Mouse (Mus musculus) limb, embryonic 13.5 days (tissue): ENCODE results near the gene Ap1g2. TPM values are rescaled to one million over a fixed set of nuclear protein-coding genes. Genes with fewer than 3 reads are reported as not detected.
A peak's percentile ranks its signal among the peaks of the same experiment; 100 is the strongest.

Experiments used
- ATAC-seq: fragments of 200-750 bp; cut with Nextera tagmentation; 2 replicates; pipeline ENCODE4 v1.8.0; 2017; ENCODE audit warnings: low read depth, moderate number of reproducible peaks, moderate TSS enrichment; ENCODE audit not compliant: low FRiP score
- H3K27ac ChIP-seq: fragments of 300-500 bp; sonication (generic); 2 replicates; pipeline ENCODE4 v1.5.1; 2015; ENCODE audit warnings: inconsistent platforms, mild to moderate bottlenecking, moderate library complexity
- H3K27me3 ChIP-seq: fragments of 300-500 bp; sonication (generic); 2 replicates; pipeline ENCODE4 v1.6.1; 2015; ENCODE audit warnings: mild to moderate bottlenecking, inconsistent platforms
- H3K36me3 ChIP-seq: fragments of 300-500 bp; sonication (generic); 2 replicates; pipeline ENCODE4 v1.6.1; 2015; ENCODE audit warnings: inconsistent platforms, mild to moderate bottlenecking, moderate library complexity
- H3K4me1 ChIP-seq: fragments of 300-500 bp; sonication (generic); 2 replicates; pipeline ENCODE4 v1.6.1; 2015; ENCODE audit warnings: inconsistent platforms
- H3K4me2 ChIP-seq: fragments of 300-500 bp; sonication (generic); replicated peaks from 2 replicates; pipeline ENCODE4 v1.6.1; 2015; ENCODE audit warnings: inconsistent platforms, mild to moderate bottlenecking, moderate library complexity
- H3K4me3 ChIP-seq: fragments of 300-500 bp; sonication (generic); 2 replicates; pipeline ENCODE4 v1.5.1; 2015; ENCODE audit warnings: moderate library complexity, mild to moderate bottlenecking, inconsistent platforms
- H3K9ac ChIP-seq: fragments of 300-500 bp; sonication (generic); 2 replicates; pipeline ENCODE4 v1.6.1; 2015; ENCODE audit warnings: mild to moderate bottlenecking, inconsistent platforms
- H3K9me3 ChIP-seq: fragments of 300-500 bp; sonication (generic); 2 replicates; pipeline ENCODE4 v1.6.1; 2016; ENCODE audit warnings: inconsistent platforms
- WGBS: fragments of 180-500 bp; shearing (Covaris S2); methylation state at CpG from one replicate; pipeline ENCODE4 v1.1.7; 2015; 5-methylcytosine and 5-hydroxymethylcytosine counted together
- polyA plus RNA-seq: library from polyadenylated mRNA; unstranded; fragments of >200 nt; fragmentation: Nextera tagmentation; extraction: Ambion mirVana; gene quantifications from 2 replicates; pipeline ENCODE4 v1.2.1, GENCODE M21; 2015

Ap1g2 gene
- polyA plus RNA-seq = 13.1 and 13.7 TPM in 2 replicates

- H3K9ac ChIP-seq = peak within 1 kb of the TSS; percentile 77
- H3K4me1 ChIP-seq = peaks cover 30% of the 10 kb centered on the region
- H3K27me3 ChIP-seq = peaks cover 37% of the 10 kb centered on the region
- peak within 1 kb of the TSS; percentile 49 for H3K4me3 ChIP-seq
- H3K9me3 ChIP-seq = no peaks in the 10 kb centered on the region
- WGBS = under 1% methylated on average over 39 of the region's 39 CpGs
- peak within 1 kb of the TSS; percentile 69 for H3K27ac ChIP-seq
- ATAC-seq = peak; percentile 64
- H3K36me3 ChIP-seq = peaks cover 12% of the 10 kb centered on the region; the same call in 1 of the 2 replicates
- H3K4me2 ChIP-seq = peak within 1 kb of the TSS; percentile 89
Observed at GRCm38 (mm10) chr14:55105836-55106809, at the start of gene Ap1g2. Gene Ap1g2 (minus strand): TSS chr14:55106593.

GRCm38 (mm10) chr14:55152951-55153481, 46.6 kb upstream of the Ap1g2 start:
- H3K4me2 ChIP-seq = no peak overlapping the region
- H3K9ac ChIP-seq = no peak overlapping the region
- no peaks in the 10 kb centered on the region for H3K9me3 ChIP-seq
- H3K4me1 ChIP-seq = 0 out of 2 replicates have a peak, but pooled peaks cover 2% of the 10 kb centered on the region
- no peak overlapping the region for H3K4me3 ChIP-seq
- WGBS = 83% methylated on average over 16 of the region's 16 CpGs
- ATAC-seq = no peak
- no peak overlapping the region for H3K27ac ChIP-seq
- no peaks in the 10 kb centered on the region for H3K27me3 ChIP-seq
- no peaks in the 10 kb centered on the region for H3K36me3 ChIP-seq

GRCm38 (mm10) chr14:55152174-55152573, 45.8 kb upstream of the Ap1g2 start:
- no peak overlapping the region for H3K4me2 ChIP-seq
- 91% methylated on average over 4 of the region's 4 CpGs for WGBS
- no peak overlapping the region for H3K27ac ChIP-seq
- H3K4me3 ChIP-seq = no peak overlapping the region
- H3K9ac ChIP-seq = no peak overlapping the region
- ATAC-seq = no peak
- 0 out of 2 replicates have a peak, but pooled peaks cover 9% of the 10 kb centered on the region for H3K4me1 ChIP-seq
- H3K9me3 ChIP-seq = no peaks in the 10 kb centered on the region
- no peaks in the 10 kb centered on the region for H3K27me3 ChIP-seq
- H3K36me3 ChIP-seq = no peaks in the 10 kb centered on the region

GRCm38 (mm10) chr14:55150985-55151384, 44.6 kb upstream of the Ap1g2 start:
- Histone ChIP-seq H3K9ac (no peak overlapping the region), H3K4me3 (no peak overlapping the region), H3K4me2 (no peak overlapping the region), H3K27ac (no peak overlapping the region), H3K36me3 (no peaks in the 10 kb centered on the region), H3K27me3 (no peaks in the 10 kb centered on the region), H3K4me1 (0 out of 2 replicates have a peak, but pooled peaks cover 9% of the 10 kb centered on the region), H3K9me3 (no peaks in the 10 kb centered on the region)
- ATAC-seq = no peak
- WGBS = 84% methylated on average over 5 of the region's 5 CpGs

GRCm38 (mm10) chr14:55149041-55149440, 42.6 kb upstream of the Ap1g2 start:
- Histone ChIP-seq H3K4me1 (0 out of 2 replicates have a peak, but pooled peaks cover 9% of the 10 kb centered on the region), H3K9ac (no peak overlapping the region), H3K9me3 (no peaks in the 10 kb centered on the region), H3K27me3 (no peaks in the 10 kb centered on the region), H3K4me3 (no peak overlapping the region), H3K4me2 (no peak overlapping the region), H3K36me3 (no peaks in the 10 kb centered on the region), H3K27ac (no peak overlapping the region)
- 84% methylated on average over 5 of the region's 5 CpGs for whole genome bisulfite sequencing
- no peak for ATAC-seq

GRCm38 (mm10) chr14:55148363-55148915, 42.0 kb upstream of the Ap1g2 start:
- WGBS = 31% methylated on average over 5 of the region's 5 CpGs
- H3K9me3 ChIP-seq = no peaks in the 10 kb centered on the region
- H3K4me1 ChIP-seq = 0 out of 2 replicates have a peak, but pooled peaks cover 9% of the 10 kb centered on the region
- no peaks in the 10 kb centered on the region for H3K27me3 ChIP-seq
- H3K4me2 ChIP-seq = no peak overlapping the region
- no peaks in the 10 kb centered on the region for H3K36me3 ChIP-seq
- no peak overlapping the region for H3K9ac ChIP-seq
- no peak for ATAC-seq
- no peak overlapping the region for H3K4me3 ChIP-seq
- no peak overlapping the region for H3K27ac ChIP-seq

- H3K4me3 ChIP-seq = no peak overlapping the region
- no peak overlapping the region for H3K27ac ChIP-seq
- H3K4me2 ChIP-seq = no peak overlapping the region
- no peaks in the 10 kb centered on the region for H3K36me3 ChIP-seq
- H3K9ac ChIP-seq = no peak overlapping the region
- no peaks in the 10 kb centered on the region for H3K27me3 ChIP-seq
- WGBS = 85% methylated on average over 12 of the region's 12 CpGs
- H3K9me3 ChIP-seq = no peaks in the 10 kb centered on the region
- ATAC-seq = no peak
- 0 out of 2 replicates have a peak, but pooled peaks cover 9% of the 10 kb centered on the region for H3K4me1 ChIP-seq
Observed at GRCm38 (mm10) chr14:55146829-55147401, 40.5 kb upstream of the Ap1g2 start.

- H3K9ac ChIP-seq = no peak overlapping the region
- no peaks in the 10 kb centered on the region for H3K27me3 ChIP-seq
- no peak overlapping the region for H3K4me2 ChIP-seq
- H3K4me3 ChIP-seq = no peak overlapping the region
- no peak overlapping the region for H3K27ac ChIP-seq
- H3K36me3 ChIP-seq = no peaks in the 10 kb centered on the region
- no peaks in the 10 kb centered on the region for H3K9me3 ChIP-seq
- 93% methylated on average over 1 of the region's 1 CpGs for WGBS
- 0 out of 2 replicates have a peak, but pooled peaks cover 9% of the 10 kb centered on the region for H3K4me1 ChIP-seq
- no peak for ATAC-seq
Observed at GRCm38 (mm10) chr14:55146324-55146723, 39.9 kb upstream of the Ap1g2 start.

- Histone ChIP-seq H3K9me3 (no peaks in the 10 kb centered on the region), H3K4me1 (no peaks in the 10 kb centered on the region), H3K36me3 (no peaks in the 10 kb centered on the region), H3K4me3 (no peak overlapping the region), H3K27me3 (no peaks in the 10 kb centered on the region), H3K27ac (no peak overlapping the region), H3K9ac (no peak overlapping the region), H3K4me2 (no peak overlapping the region)
- no peak for ATAC-seq
- WGBS = 58% methylated on average over 7 of the region's 7 CpGs
Observed at GRCm38 (mm10) chr14:55139313-55139712, 32.9 kb upstream of the Ap1g2 start.

GRCm38 (mm10) chr14:55135676-55136075, 29.3 kb upstream of the Ap1g2 start:
- H3K27me3 ChIP-seq = no peaks in the 10 kb centered on the region

GRCm38 (mm10) chr14:55126521-55126920, 20.1 kb upstream of the Ap1g2 start:
- H3K36me3 ChIP-seq = no peaks in the 10 kb centered on the region
- H3K4me3 ChIP-seq = no peak overlapping the region
- no peak for ATAC-seq
- H3K4me1 ChIP-seq = peaks cover 13% of the 10 kb centered on the region
- H3K27ac ChIP-seq = no peak overlapping the region
- WGBS = 89% methylated on average over 7 of the region's 7 CpGs
- H3K4me2 ChIP-seq = no peak overlapping the region
- H3K9ac ChIP-seq = no peak overlapping the region
- H3K27me3 ChIP-seq = no peaks in the 10 kb centered on the region
- H3K9me3 ChIP-seq = no peaks in the 10 kb centered on the region

More at GRCm38 (mm10) chr14:55135676-55136075, 29.3 kb upstream of the Ap1g2 start:
- Histone ChIP-seq H3K4me3 (no peak overlapping the region), H3K4me2 (no peak overlapping the region), H3K9ac (no peak overlapping the region), H3K9me3 (no peaks in the 10 kb centered on the region), H3K36me3 (no peaks in the 10 kb centered on the region), H3K27ac (no peak overlapping the region), H3K4me1 (no peaks in the 10 kb centered on the region)
- 83% methylated on average over 8 of the region's 8 CpGs for WGBS
- ATAC-seq = no peak

GRCm38 (mm10) chr14:55125711-55126110, 19.3 kb upstream of the Ap1g2 start:
- H3K9me3 ChIP-seq = no peaks in the 10 kb centered on the region
- no peak for ATAC-seq
- 80% methylated on average over 5 of the region's 5 CpGs for WGBS

More at GRCm38 (mm10) chr14:55125711-55126110, 19.3 kb upstream of the Ap1g2 start:
- Histone ChIP-seq H3K4me3 (no peak overlapping the region), H3K9ac (no peak overlapping the region), H3K27ac (no peak overlapping the region), H3K36me3 (no peaks in the 10 kb centered on the region), H3K4me2 (no peak overlapping the region), H3K27me3 (no peaks in the 10 kb centered on the region), H3K4me1 (peaks cover 13% of the 10 kb centered on the region)
